Comparison of ENCODE assay signal across 8 mouse cellular contexts in genomic region chr5:138194755-138195345, GRCm38 (mm10). TPM values are rescaled to one million over a fixed set of nuclear protein-coding genes. Genes with fewer than 3 reads are reported as not detected.
DNase-seq lines count a peak whose midpoint lies in the region; ATAC-seq and TF ChIP-seq lines count a peak whose summit lies in the region.

No protein-coding gene starts in this region.

- peak; percentile 35 for DNase-seq in lung, adult 2 months
- DNase-seq in lung, postnatal 25 days (ENCODE audit: low spot score) = no peak
- DNase-seq in hindbrain, postnatal 0 days (ENCODE audit: low spot score) = peak; percentile 61
- no peak for DNase-seq in liver, embryonic 13.5 days
- DNase-seq in neural tube, embryonic 10.5 days (ENCODE audit: extremely low spot score, low spot score) = peak; percentile 58
- DNase-seq in spleen, postnatal 14 days (ENCODE audit: low spot score in 2 of 2) = no peak

- H3K4me1 ChIP-seq in lung, adult 2 months (ENCODE audit: control insufficient read depth, insufficient read depth, low read length) = peaks cover 5% of the 10 kb centered on the region; the same call in 1 of the 2 replicates
- H3K4me1 ChIP-seq in brown adipose tissue, adult 24 weeks (ENCODE audit: control insufficient read depth, insufficient read depth, insufficient read length, low read length) = no peaks in the 10 kb centered on the region
- H3K4me1 ChIP-seq in forebrain, embryonic 12.5 days = peaks cover 10% of the 10 kb centered on the region
- H3K4me1 ChIP-seq in hindbrain, postnatal 0 days (ENCODE audit: insufficient read depth, low read length) = no peaks in the 10 kb centered on the region
- peaks cover 20% of the 10 kb centered on the region for H3K4me1 ChIP-seq in liver, embryonic 13.5 days (replicated peaks)

- H3K27ac ChIP-seq in brown adipose tissue, adult 24 weeks (replicated peaks; ENCODE audit: low read depth, low read length) = peak overlapping the region; percentile 55
- peak overlapping the region; percentile 84 for H3K27ac ChIP-seq in forebrain, embryonic 12.5 days
- peak overlapping the region; percentile 93 for H3K27ac ChIP-seq in hindbrain, postnatal 0 days
- peak overlapping the region; percentile 77 for H3K27ac ChIP-seq in liver, embryonic 13.5 days

- TF ChIP-seq POLR2A in lung, adult 2 months (IDR thresholded peaks at IDR 0.05; ENCODE audit: borderline replicate concordance, extremely low read depth, low read depth, low read length) = 0 out of 2 replicates have a peak, but pooled peaks have one; percentile 16

- peak overlapping the region; percentile 90 for H3K4me3 ChIP-seq in lung, adult 2 months (replicated peaks; ENCODE audit: extremely low read depth, low read depth, low read length)
- peak overlapping the region; percentile 70 for H3K4me3 ChIP-seq in brown adipose tissue, adult 24 weeks (ENCODE audit: insufficient read depth, low read depth, low read length)
- H3K4me3 ChIP-seq in forebrain, embryonic 12.5 days (replicated peaks) = peak overlapping the region; percentile 72
- peak overlapping the region; percentile 76 for H3K4me3 ChIP-seq in hindbrain, postnatal 0 days (ENCODE audit: low read length)
- peak overlapping the region; percentile 76 for H3K4me3 ChIP-seq in liver, embryonic 13.5 days (replicated peaks)

- no peaks in the 10 kb centered on the region for H3K9me3 ChIP-seq in forebrain, embryonic 12.5 days
- H3K9me3 ChIP-seq in hindbrain, postnatal 0 days (ENCODE audit: low read length) = no peaks in the 10 kb centered on the region
- no peaks in the 10 kb centered on the region for H3K9me3 ChIP-seq in liver, embryonic 13.5 days (replicated peaks)

- peak overlapping the region; percentile 84 for H3K4me2 ChIP-seq in forebrain, embryonic 12.5 days
- peak overlapping the region; percentile 97 for H3K4me2 ChIP-seq in hindbrain, postnatal 0 days (ENCODE audit: low read depth, low read length)
- H3K4me2 ChIP-seq in liver, embryonic 13.5 days = peak overlapping the region; percentile 98

- H3K36me3 ChIP-seq in forebrain, embryonic 12.5 days (replicated peaks) = peaks cover 34% of the 10 kb centered on the region
- 0 out of 2 replicates have a peak, but pooled peaks cover 2% of the 10 kb centered on the region for H3K36me3 ChIP-seq in hindbrain, postnatal 0 days (ENCODE audit: insufficient read depth, low read length)
- H3K36me3 ChIP-seq in liver, embryonic 13.5 days = peaks cover 20% of the 10 kb centered on the region

- WGBS in lung, adult 2 months = 1% methylated on average over 29 of the region's 29 CpGs
- WGBS in forebrain, embryonic 12.5 days = 4% methylated on average over 29 of the region's 29 CpGs
- under 1% methylated on average over 29 of the region's 29 CpGs for WGBS in hindbrain, postnatal 0 days
- 2% methylated on average over 29 of the region's 29 CpGs for WGBS in liver, embryonic 13.5 days (ENCODE audit: insufficient replicate concordance)

- no peak for TF ChIP-seq CTCF in lung, adult 2 months (IDR thresholded peaks at IDR 0.05; ENCODE audit: insufficient read depth, low read length)
- TF ChIP-seq CTCF in hindbrain, postnatal 0 days (IDR thresholded peaks at IDR 0.05; ENCODE audit: low read depth) = peak; percentile 27; the same call in 1 of the 2 replicates

- no peaks in the 10 kb centered on the region for H3K27me3 ChIP-seq in forebrain, embryonic 12.5 days
- H3K27me3 ChIP-seq in hindbrain, postnatal 0 days (ENCODE audit: insufficient read depth, low read length) = no peaks in the 10 kb centered on the region
- no peaks in the 10 kb centered on the region for H3K27me3 ChIP-seq in liver, embryonic 13.5 days

- peak overlapping the region; percentile 90 for H3K9ac ChIP-seq in forebrain, embryonic 12.5 days
- peak overlapping the region; percentile 68 for H3K9ac ChIP-seq in hindbrain, postnatal 0 days (replicated peaks; ENCODE audit: low read length)
- H3K9ac ChIP-seq in liver, embryonic 13.5 days = peak overlapping the region; percentile 87

- ATAC-seq in forebrain, embryonic 12.5 days (ENCODE audit: low FRiP score) = peak; percentile 49
- ATAC-seq in hindbrain, postnatal 0 days = peak; percentile 67
- ATAC-seq in liver, embryonic 13.5 days (ENCODE audit: low read depth) = peak; percentile 56

RNA-seq across cellular contexts. Expression of gene Mblac1, which starts 0.7 kb away (rescaled TPM):
- polyA plus RNA-seq in lung, adult 2 months (2012; rRNA removed) = 5.0 and 5.5 TPM in 2 replicates
- polyA plus RNA-seq in brown adipose tissue, adult 24 weeks (2012; ENCODE audit: insufficient read depth, insufficient read length, missing spikeins) = 4.6 and 5.8 TPM in 2 replicates
- polyA plus RNA-seq in forebrain, embryonic 12.5 days (2016; fragmentation: Nextera tagmentation; extraction: Ambion mirVana) = 9.5 and 11.1 TPM in 2 replicates
- total RNA-seq in hindbrain, postnatal 0 days (2014; rRNA removed) = 9.5 and 16.5 TPM in 2 replicates
- 9.3 and 10.6 TPM in 2 replicates for polyA plus RNA-seq in hindbrain, postnatal 0 days (2015; fragmentation: Nextera tagmentation; extraction: Ambion mirVana)
- polyA plus RNA-seq in liver, embryonic 13.5 days (2015; fragmentation: Nextera tagmentation; extraction: Ambion mirVana) = 3.7 and 4.1 TPM in 2 replicates

RNA-seq across cellular contexts. Expression of gene Cnpy4, which starts 7.6 kb away (rescaled TPM):
- 3.6 and 8.6 TPM in 2 replicates for polyA plus RNA-seq in lung, adult 2 months (2012; rRNA removed)
- 8.0 and 11.0 TPM in 2 replicates for polyA plus RNA-seq in brown adipose tissue, adult 24 weeks (2012; ENCODE audit: insufficient read depth, insufficient read length, missing spikeins)
- polyA plus RNA-seq in forebrain, embryonic 12.5 days (2016; fragmentation: Nextera tagmentation; extraction: Ambion mirVana) = 44.3 and 47.8 TPM in 2 replicates
- total RNA-seq in hindbrain, postnatal 0 days (2014; rRNA removed) = 11.0 and 11.1 TPM in 2 replicates
- 20.8 and 23.4 TPM in 2 replicates for polyA plus RNA-seq in hindbrain, postnatal 0 days (2015; fragmentation: Nextera tagmentation; extraction: Ambion mirVana)
- 17.6 and 18.4 TPM in 2 replicates for polyA plus RNA-seq in liver, embryonic 13.5 days (2015; fragmentation: Nextera tagmentation; extraction: Ambion mirVana)

RNA-seq across cellular contexts. Expression of gene Taf6, which starts 7.6 kb away (rescaled TPM):
- polyA plus RNA-seq in lung, adult 2 months (2012; rRNA removed) = 48.4 and 52.6 TPM in 2 replicates
- polyA plus RNA-seq in brown adipose tissue, adult 24 weeks (2012; ENCODE audit: insufficient read depth, insufficient read length, missing spikeins) = 18.0 and 22.4 TPM in 2 replicates
- 133 and 137 TPM in 2 replicates for polyA plus RNA-seq in forebrain, embryonic 12.5 days (2016; fragmentation: Nextera tagmentation; extraction: Ambion mirVana)
- total RNA-seq in hindbrain, postnatal 0 days (2014; rRNA removed) = 67.2 and 70.2 TPM in 2 replicates
- 48.2 and 49.9 TPM in 2 replicates for polyA plus RNA-seq in hindbrain, postnatal 0 days (2015; fragmentation: Nextera tagmentation; extraction: Ambion mirVana)
- polyA plus RNA-seq in liver, embryonic 13.5 days (2015; fragmentation: Nextera tagmentation; extraction: Ambion mirVana) = 39.1 and 50.9 TPM in 2 replicates

RNA-seq across cellular contexts. Expression of gene Mcm7, which starts 22.6 kb away (rescaled TPM):
- 16.9 and 22.1 TPM in 2 replicates for polyA plus RNA-seq in lung, adult 2 months (2012; rRNA removed)
- polyA plus RNA-seq in brown adipose tissue, adult 24 weeks (2012; ENCODE audit: insufficient read depth, insufficient read length, missing spikeins) = 8.5 and 10.4 TPM in 2 replicates
- polyA plus RNA-seq in forebrain, embryonic 12.5 days (2016; fragmentation: Nextera tagmentation; extraction: Ambion mirVana) = 313 and 320 TPM in 2 replicates
- 41.6 and 43.0 TPM in 2 replicates for total RNA-seq in hindbrain, postnatal 0 days (2014; rRNA removed)
- 58.8 and 63.3 TPM in 2 replicates for polyA plus RNA-seq in hindbrain, postnatal 0 days (2015; fragmentation: Nextera tagmentation; extraction: Ambion mirVana)
- 224 and 255 TPM in 2 replicates for polyA plus RNA-seq in liver, embryonic 13.5 days (2015; fragmentation: Nextera tagmentation; extraction: Ambion mirVana)

RNA-seq across cellular contexts. Expression of gene Ap4m1, which starts 23.0 kb away (rescaled TPM):
- polyA plus RNA-seq in lung, adult 2 months (2012; rRNA removed) = 28.4 and 40.3 TPM in 2 replicates
- polyA plus RNA-seq in brown adipose tissue, adult 24 weeks (2012; ENCODE audit: insufficient read depth, insufficient read length, missing spikeins) = 12.0 and 12.4 TPM in 2 replicates
- 24.6 and 27.5 TPM in 2 replicates for polyA plus RNA-seq in forebrain, embryonic 12.5 days (2016; fragmentation: Nextera tagmentation; extraction: Ambion mirVana)
- 30.3 and 46.9 TPM in 2 replicates for total RNA-seq in hindbrain, postnatal 0 days (2014; rRNA removed)
- polyA plus RNA-seq in hindbrain, postnatal 0 days (2015; fragmentation: Nextera tagmentation; extraction: Ambion mirVana) = 14.5 and 16.5 TPM in 2 replicates
- 5.9 and 7.4 TPM in 2 replicates for polyA plus RNA-seq in liver, embryonic 13.5 days (2015; fragmentation: Nextera tagmentation; extraction: Ambion mirVana)

Comparison
In these comparisons a context has a peak if more than half of its experiments do, and no peak if none do; other contexts are left out.
1. DNase-seq: peak in lung, adult 2 months (single experiment), hindbrain, postnatal 0 days (single experiment) and neural tube, embryonic 10.5 days (single experiment); none in lung, postnatal 25 days (single experiment), liver, embryonic 13.5 days (single experiment) and spleen, postnatal 14 days (0 of 2).
2. Peak in every context shown above with its lines, with median percentiles within 50 percentile points of each other: H3K4me3 ChIP-seq, H3K27ac ChIP-seq, ATAC-seq, H3K4me2 ChIP-seq and H3K9ac ChIP-seq.